Mouse (Mus musculus) MN1 (cell line): ENCODE results near the gene Adgrd1.
"Not testable (repeated sequence)": the region's sequence is repeated elsewhere in the genome, so short reads cannot be mapped to it uniquely, and the experiment has no call there.

ENCODE experiments used
- DNase-seq: peaks from one replicate; pipeline ENCODE4 v3.0.0-alpha.2; 2016; ENCODE audit warnings: low spot score

The Adgrd1 gene

GRCm38 (mm10) chr5:129093158-129093557 lies 3.4 kb upstream of the Adgrd1 start:
- no peak for DNase-seq

DNA sequence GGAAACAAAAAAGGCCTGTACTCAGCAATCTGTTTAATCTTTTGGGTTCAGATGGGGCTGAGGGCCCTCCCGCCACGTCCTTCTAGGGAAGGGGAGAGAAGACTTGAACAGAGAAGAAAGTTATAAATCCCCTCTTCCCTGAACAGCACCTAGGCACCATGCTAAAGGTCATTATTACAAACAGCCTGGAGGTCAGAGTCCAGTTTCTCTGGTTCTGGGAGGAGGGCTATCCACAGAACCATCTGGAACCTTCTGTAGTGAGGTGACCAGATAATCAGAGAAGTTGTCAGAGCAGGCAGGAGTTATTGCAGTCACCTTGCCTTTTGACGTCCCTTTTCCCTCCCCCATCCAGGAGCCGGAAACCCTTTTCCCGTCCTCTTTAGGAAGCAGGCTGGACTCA lies 2.3 kb upstream of the Adgrd1 start:
- no peak for DNase-seq

GRCm38 (mm10) chr5:129104043-129104442 lies 7.5 kb downstream of the Adgrd1 start:
- DNase-seq = no peak

- DNase-seq = no peak
Measured at GRCm38 (mm10) chr5:129111729-129112128, 15.2 kb downstream of the Adgrd1 start.

DNA sequence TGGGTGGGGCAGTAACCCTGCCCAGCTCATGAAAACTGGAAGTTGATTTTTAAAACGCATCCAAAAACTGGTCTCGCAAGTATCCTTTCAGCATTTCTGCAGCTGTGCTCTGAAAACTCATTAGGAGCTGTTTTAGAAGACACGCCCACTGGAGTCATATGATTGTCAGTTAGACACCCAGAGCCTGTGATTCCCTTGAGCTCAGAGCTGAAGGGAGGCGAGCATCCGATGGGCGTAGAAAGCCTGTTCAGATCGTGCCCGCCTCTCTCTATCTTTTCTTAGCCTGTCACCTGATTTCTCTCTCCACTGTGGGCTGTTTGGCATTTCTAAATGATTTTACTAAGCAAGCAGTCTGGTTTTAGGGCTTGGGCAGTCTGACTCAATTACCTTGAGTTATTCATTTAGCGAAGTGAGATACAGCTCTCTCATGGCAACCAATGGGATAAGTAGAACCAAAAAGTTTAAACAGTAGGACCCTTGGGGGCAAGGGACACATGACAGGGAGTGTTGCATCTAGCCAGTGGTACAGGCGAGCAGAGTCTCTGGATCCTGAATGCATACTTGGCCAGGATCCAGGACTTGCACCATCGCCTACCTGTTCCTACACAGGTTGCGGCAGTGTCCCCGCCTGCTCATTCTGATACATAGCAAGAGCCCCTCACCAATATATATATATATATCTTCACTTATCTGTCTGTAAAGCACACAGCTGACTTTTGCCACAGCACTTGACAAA lies 17.4 kb downstream of the Adgrd1 start:
- peak; percentile 71 for DNase-seq

DNA sequence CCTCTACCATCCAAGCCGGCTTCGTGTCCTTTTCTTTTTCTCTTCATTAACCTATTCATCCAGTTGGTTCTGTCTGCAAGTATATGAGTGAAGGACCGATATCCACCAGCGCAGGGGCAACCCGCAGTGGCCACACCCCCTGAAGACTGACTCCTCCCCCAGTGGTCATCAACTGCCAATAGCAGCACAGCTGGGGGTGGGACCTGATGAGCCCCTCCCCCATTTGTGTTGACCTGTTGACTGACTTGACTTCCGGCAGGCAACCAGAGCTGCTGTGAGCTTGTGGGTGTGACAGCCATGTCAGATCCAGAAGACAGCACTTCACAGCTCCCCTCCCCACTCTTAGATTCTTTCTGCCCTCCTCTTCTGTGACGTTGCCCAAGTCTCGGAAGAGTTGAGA lies 19.7 kb downstream of the Adgrd1 start:
- DNase-seq = no peak

GRCm38 (mm10) chr5:129117593-129118113 lies 21.1 kb downstream of the Adgrd1 start:
- no peak for DNase-seq

DNA sequence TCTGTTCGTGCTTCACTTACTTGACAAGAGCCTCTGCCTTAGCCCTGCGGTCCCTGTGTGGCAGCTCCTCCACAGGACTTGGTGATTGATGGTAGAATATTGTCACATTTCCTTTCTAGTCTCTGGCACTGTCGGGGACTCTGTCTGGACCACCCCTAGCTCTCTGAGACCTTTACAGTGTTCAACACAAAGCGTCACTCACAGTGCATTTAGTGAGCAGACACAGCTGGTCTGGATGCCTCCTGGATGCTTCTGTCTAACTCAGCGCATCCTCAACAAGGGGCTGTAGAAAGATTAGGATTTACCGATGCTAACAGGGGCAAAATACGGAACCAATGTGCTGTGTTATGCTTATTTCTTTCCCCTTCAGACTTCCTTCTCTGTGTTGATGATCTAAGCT lies 22.0 kb downstream of the Adgrd1 start:
- DNase-seq = no peak

DNA sequence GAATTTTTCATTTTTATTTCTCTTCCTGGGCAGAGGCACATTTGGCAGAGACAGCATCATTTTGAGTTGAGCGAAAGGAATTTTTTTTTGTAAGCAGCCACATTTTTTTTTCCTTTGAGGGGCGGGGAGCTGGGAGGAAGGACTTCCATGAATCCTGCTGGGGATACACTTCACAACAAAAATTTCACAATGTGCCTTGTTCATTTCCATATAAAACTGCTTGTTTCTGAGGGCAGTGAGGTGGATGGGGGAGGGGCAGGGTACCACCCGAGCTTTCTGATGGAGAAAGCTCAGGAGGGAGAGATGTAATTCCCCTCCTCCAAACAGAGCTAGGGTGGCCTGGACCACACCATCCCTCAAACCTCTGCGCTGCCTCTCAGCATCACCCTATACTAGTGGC lies 22.6 kb downstream of the Adgrd1 start:
- no peak for DNase-seq

DNA sequence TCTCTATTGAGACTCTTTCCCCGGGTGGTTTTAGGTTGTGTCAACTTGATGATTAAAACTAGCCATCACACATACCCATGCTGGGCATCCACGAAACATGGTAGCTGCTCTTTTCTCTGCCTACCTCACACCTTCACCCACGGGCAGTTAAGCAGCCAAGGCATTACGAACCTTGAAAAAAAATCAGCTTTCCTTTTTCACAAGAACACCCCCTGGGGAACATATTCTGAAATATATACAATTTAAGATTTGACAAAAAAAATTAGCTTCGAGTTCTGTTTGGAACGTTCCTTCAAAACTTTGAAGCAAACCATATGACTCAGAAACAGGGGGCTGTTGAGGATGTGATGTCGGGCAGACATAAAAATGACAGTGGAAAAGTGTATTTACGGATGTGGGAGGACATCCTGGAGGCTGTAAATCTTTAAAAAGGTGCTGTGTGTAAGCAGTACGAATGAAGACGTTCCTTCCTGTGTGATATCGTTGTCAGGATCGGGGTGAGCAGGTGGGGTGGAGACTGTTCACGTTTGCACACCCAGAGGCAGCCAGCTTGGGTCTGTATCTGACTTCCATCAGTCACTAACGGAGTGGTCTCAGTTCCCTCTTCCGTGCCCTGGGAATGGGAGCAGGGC lies 25.2 kb downstream of the Adgrd1 start:
- no peak for DNase-seq

DNA sequence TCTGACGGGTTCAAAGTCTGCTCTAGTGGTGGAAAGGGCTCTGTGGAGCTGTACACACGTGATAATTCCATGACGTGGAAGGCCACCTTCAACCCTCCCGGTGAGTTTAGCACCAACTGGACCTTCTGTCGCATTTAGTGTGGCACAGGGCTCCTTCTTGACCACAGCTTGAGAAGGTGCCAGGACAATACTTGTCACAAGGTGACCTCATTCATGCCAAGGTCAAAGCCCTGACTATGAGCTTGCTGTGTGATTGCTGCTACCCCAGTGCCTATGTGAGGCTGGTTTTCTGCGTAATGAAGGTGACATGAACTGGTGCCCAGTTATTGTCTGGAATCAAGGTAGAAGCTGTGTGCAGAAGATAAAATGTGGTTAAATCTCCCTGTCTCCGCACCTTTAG lies 25.9 kb downstream of the Adgrd1 start:
- no peak for DNase-seq

DNA sequence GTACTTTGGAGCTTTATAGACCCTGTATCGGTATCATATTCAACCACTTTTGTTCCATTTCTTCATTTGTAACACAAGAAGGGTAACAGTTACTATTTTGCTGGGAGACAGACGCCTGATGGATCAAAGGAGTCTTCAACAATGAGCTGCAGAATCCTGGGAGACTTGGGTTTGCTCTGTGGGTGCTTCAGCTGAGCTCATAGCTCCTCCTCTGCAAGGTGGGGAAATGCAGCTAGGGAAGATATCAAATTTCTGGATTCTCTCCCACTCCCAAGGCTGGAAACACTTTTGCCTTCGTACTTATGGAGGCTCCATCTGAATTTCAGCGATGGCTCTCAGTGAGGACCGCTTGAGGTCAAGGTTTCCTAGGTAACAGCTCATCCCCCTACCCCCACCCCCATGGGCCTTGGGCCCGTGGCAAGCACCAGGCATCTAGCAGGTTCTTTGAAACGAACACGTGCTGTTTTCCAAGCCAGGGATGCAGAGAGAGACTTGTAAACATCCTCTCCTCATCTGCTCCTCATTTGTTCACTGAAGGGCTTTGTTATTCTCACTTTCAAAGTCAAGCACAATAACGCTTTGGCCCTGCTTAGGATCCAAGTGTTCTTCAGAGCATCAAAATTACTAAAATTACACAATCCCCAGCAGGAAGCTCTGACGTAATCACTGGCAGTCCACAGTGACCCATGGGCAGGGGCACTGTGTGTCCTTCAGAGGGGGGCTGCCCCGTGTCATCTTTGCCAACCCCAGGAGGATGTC lies 27.7 kb downstream of the Adgrd1 start:
- no peak for DNase-seq

- DNase-seq = not testable (repeated sequence)
Measured at GRCm38 (mm10) chr5:129128310-129128709, 31.8 kb downstream of the Adgrd1 start.

DNA sequence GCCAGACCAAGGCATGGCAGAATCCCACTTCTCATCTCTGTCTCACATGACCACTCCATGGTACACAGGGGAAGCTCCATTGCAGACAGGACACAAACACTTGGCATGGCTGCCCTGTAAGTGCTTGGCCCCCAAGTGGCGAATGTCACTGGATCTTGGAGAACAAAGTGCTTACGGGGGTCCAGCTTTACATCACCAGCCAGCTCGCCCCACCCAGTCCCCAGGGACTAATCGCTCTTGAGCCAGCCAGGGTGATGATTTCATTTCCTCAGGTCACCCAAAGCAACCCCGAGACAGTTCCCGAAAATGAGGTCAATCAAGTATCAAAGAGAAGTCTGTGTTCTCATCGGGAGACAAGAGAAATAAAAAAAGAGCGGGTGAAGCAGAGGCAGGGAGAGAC lies 33.8 kb downstream of the Adgrd1 start:
- no peak for DNase-seq

DNA sequence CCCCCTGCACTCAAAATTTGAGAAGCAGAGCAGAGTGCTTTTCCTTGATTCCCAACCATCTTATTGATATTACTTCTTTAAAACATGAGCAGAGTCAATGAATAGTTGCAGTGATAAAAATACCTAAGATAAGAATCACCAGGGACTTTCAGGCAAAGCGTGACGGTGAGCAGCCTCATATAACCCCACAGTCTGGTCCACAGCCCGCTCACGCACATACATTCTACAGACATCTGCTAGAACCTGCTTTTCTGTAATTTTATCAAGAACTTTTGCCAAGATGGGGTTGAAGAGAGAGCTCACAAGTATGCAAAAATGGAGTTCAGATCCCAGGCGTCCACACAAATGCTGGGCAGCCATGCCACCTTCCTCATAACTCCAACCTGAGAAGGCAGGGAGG lies 40.9 kb downstream of the Adgrd1 start:
- DNase-seq = no peak

GRCm38 (mm10) chr5:129138576-129138975 lies 42.0 kb downstream of the Adgrd1 start:
- no peak for DNase-seq

DNA sequence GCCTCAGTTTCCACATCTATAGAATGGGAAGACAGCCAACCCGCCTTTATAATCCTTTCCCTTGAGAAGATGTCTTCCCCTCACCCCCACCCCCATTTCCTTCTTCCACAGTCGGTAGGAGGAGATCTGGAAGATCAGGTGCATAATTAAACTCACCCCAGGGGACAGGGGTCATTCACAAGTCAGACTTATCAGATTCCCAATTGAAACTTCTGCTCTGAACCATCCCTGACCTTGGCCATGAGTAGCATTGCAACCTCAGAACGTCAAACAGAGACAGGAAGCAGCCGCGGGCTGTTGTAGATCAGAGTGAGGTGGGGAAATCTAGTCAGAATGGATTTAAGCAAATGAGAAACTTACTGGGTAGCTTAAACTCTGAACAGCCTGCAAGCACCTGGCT lies 46.3 kb downstream of the Adgrd1 start:
- no peak for DNase-seq

DNA sequence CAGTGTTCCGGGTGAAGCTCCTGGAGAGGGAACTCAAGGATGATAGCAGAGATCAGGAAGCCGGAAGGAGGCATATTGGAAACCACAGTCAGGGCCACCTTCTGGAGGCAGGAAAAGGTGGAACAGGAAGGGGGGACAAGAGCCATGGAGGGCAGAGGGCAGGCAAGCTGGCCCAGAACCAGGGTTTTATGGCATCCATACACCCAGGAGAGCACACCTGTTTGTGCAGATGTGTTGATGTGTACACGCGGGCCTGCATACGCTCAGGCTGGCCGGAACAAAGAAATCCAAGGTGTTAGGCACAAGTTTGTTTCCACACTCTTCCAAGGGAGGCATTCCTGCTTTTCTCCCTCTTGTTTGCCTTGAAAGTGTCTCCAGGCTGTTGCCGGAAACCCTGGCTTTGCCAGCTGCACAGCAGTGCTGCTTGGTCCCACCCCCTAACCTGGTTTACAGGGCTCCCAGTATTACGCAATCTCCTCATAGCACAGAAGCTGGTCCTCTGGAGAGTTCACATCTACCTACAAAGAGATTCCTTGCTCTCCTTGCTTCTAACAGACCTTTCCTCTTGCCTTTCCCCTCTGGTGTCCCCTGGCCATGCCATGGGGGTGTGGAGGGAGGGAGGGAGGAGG lies 48.9 kb downstream of the Adgrd1 start:
- DNase-seq = no peak

- DNase-seq = no peak
Measured at GRCm38 (mm10) chr5:129146892-129147509, 50.5 kb downstream of the Adgrd1 start.

- no peak for DNase-seq
Measured at GRCm38 (mm10) chr5:129148485-129148884, 51.9 kb downstream of the Adgrd1 start.

GRCm38 (mm10) chr5:129155023-129155901 lies 58.7 kb downstream of the Adgrd1 start:
- DNase-seq = no peak
